Mouse (Mus musculus) granulocyte monocyte progenitor cell, adult 5-6 weeks (primary cell): ENCODE measurements around the gene Srp68. TPM values are rescaled to one million over a fixed set of nuclear protein-coding genes. Genes with fewer than 3 reads are reported as not detected.

Experiments used
- ATAC-seq: replicated peaks from 2 replicates; pipeline ENCODE4 v1.8.0; 2016; ENCODE audit warnings: mild to moderate bottlenecking, moderate TSS enrichment, inconsistent platforms; ENCODE audit not compliant: poor library complexity, severe bottlenecking
- total RNA-seq, 2 experiments: library from RNA; stranded (forward) in 1 of 2; stranded (reverse) in 1 of 2; fragments of 200-712, 200-1000 nt in 1 of 2; fragments of >200 nt in 1 of 2; fragmentation: Nextera tagmentation in 1 of 2; gene quantifications; 2 replicates each; pipeline ENCODE4 v1.2.3; 2014 to 2017

The Srp68 gene
- total RNA-seq (2014; fragmentation: Nextera tagmentation) = 104 and 123 TPM in 2 replicates
- 75.2 and 75.7 TPM in 2 replicates for total RNA-seq (2017)

DNA sequence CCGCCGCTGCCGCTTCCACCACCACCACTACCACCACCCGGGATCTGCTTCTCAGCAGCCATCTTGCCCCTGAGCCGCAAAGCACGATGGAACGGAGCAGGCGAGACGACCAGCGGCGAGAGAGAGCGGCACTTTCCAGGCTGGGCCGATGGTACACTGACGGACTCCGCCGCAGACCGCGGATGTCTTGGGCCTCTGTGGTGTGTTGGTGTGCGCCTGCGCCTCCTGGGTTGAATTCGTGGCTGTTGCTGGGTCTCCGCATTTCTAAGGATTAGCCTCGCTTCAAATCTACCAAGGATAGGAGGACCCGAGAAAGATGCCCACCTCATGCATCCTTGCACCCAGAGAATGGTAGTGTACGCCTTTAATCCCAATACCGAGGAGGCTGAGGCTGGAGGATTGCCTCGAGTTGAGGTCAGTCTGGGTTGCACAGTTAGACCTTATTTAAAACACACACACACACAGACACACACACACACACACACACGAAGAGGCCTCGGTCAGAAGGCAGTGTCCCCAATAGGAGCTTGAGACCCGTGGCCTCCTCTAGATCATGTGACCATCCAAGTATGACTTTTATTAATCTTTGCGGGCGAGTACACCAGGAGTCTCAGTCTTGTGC is at the start of gene Srp68:
TSS of gene Srp68 (minus strand) at position 173 of the 622 bp plus-strand sequence.
- peak; percentile 98 for ATAC-seq

DNA sequence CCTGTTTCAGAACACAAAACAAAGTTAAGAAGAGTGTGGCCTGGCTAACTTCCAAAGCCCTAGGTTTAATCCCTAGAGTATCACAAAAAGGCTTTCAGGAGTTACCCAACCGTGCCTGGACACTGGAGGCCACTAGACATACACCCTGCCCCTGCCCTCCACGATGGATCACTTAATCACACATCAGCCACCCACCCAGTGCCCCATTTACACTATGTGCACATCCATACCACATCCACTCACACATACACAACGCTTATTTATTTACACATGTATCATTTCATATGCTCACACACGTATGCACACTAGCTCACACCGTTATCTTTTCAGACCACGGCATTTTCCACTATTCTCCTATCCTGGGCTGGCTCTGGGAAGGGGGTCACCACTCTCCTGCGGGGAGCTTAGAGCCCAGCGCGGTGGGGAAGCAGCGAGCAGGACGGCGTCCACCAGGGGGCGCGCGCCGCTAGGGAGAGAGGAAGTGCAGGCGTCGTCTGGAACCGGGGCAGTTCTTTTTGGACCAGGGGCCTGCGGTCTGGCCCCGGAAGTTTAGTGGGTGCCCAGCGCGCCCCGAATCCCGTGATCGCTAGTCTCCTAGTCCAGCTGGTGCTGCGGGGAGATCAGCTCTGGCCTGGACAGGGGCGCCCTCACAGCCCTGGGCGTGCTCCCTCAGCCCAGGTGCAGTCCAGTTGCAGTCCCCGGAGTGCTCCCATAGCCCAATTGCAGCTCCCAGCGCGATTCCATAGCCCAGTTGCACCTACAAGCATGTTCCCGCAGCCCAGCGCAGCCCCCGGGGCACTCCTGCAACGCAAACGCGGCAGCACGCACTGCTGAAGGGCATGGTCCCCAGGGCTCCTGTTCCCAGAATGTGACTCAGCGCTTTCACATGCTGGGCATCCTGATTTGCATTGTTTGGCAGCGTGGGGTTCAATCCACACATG is 45.0 kb upstream of the Srp68 start:
- peak; percentile 93 for ATAC-seq

DNA sequence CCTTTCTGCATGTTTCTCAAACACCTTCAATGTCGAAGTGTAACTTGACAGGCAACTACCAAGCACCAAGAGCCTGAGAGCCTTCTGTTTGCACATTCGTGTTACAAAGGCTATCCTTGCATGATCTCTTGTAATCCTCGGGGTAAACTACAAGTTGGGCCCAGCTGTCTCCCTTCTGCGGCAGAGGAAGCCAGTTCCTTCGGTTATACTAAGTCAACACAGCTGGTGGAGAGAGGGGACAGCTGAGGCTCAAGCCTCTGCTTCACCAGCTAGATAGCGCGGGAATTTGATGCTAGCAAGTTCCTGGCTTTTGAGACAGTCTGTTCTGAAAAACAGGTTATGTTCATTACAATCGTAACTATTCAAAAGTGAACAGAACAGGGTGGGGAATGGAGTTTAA is 38.3 kb upstream of the Srp68 start:
- ATAC-seq = no peak

DNA sequence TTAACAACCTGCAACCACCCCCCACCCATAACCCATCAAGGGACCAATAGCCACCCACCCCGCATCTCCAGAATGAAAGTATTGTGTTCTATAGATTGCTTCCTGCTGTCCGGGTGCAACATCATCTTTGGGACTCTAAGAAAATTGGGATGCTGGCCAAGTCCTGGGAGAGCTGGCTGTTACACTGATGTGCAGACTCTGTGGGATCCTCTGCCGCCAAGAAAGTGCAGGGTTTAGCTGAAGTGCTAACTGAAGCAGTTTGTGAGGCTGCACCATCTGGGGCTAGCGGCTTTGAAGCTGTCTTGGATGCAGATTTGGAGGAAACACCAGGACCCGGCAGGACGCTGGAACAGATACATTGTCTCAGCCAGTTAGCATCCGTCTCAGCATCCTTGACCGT is 37.2 kb upstream of the Srp68 start:
- ATAC-seq = no peak

DNA sequence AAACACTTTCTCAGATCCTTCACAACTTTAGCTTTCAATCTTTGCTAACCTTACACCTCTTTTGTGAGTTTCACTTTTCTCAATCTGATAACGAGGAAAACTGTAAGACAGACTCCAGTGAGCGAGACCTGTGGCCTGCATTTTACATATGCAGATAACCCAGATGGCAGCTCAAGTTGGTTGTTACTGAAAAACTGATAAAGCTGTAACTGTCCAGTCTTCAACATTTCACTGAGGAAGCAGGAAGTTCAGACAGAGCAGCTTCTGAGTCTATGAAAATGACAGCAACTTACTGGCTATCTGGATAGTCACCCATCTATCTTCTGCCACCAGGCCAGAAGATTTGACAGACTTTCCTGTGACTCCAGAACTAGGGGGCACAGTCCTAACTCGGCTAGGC is 35.6 kb upstream of the Srp68 start:
- ATAC-seq = no peak

DNA sequence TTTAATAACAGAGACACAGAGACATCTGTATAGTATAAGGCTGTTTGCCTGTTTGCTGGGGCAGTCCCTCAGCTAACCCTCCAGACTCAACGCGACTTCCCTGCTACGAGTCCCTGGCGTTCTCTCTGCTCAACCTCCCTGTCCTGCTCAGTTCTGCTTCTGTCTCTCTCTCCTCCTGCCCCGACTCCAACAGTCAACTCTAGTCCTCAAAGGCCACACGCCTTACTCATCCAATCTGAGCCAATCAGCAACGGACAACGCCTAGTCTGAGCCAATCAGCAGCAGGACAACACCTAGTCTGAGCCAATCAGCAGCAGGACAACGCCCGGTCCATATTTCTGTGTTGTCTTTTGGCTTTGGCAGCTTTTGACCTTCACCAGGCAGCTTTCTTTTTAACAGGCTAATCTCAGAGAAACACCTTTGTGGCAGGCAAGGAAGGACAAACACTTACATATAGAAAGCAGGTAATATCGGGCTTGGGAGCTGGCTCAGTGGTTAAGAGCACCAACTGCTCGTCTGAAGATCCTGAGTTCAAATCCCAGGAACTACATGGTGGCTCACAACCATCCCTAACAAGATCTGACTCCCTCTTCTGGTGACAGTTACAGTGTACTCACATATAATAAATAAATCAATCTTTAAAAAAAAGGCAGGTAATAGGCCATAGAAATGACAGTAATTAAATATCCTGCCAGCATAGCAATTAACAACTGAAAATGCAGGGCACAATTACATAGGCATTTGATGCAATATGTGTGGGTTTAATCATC is 33.9 kb upstream of the Srp68 start:
- ATAC-seq = no peak

DNA sequence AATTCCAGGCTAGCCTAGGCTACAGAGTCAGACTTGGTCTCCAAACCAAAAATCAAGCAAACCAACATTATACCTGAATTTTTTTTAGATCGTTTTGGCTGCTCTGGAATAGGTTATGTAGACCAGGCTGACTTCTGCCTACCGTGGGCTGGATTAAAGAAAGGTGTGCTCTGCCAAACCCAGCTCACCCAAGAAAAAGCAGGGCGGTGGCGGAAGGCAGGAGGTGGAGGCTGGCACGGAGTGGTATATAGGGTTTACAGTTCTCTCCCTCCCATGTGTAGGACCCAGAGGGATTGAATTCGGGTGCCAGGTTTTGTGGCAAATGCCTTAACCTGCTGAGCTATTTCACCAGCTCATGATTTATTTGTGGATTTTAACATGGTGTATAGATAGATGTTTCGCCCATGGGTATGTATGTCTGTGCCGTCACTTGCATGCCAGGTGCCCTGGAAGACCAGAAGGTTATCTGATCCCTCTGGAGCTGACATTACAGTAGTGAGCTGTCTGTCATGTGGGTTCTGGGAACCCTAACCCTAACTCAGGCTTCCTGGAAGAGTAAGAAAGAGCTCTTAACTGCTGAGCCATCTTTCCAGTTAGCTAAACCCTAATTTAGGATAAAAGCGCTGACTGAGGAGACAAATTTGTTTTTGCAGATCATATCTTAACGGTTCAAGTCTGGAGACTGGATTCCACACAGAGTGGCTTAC is 33.2 kb upstream of the Srp68 start, which contains the start of gene Exoc7:
TSS of gene Exoc7 (minus strand) at position 215 of the 707 bp plus-strand sequence.
- no peak for ATAC-seq

DNA sequence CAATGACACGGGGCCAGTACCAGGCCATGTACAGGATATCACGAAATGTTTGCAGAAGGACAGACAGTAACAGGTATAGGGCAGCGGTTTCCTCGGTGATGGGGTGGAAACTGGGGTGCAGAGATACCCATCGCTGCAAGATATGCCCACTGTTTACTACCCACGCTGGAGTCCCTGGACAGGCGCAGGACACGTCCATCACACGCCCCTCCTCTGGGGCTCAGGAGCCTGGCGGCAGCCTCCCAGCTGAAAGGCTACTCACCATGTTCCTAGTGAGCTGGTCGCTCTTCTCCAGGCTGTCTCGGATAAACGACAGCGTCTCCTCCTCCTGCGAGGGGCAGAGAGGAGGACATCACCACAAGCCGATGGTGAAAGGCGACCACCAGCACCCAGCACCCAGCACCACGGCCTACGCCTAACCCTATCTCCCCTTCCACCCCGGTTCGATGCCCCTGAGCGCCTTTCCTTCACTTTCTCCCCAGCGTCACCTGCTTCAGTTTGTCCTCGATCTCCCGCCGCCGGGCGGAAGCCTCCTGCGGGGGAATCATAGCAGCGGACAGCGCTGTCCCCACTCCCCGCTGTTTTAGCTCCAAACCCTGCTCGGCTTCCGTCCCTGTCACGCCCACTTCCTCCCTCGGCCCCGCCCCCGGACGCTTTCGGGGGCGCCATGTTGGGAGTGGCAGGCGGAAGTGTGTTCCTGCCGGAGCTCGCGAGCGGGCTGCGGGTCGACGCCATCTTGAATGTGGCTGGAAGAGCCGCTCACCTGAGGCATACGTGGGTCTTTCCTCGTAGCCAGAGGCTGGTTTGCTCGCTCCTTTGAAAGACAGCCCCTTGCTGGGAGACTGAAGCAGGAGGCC is 32.3 kb upstream of the Srp68 start:
- ATAC-seq = peak; percentile 99

DNA sequence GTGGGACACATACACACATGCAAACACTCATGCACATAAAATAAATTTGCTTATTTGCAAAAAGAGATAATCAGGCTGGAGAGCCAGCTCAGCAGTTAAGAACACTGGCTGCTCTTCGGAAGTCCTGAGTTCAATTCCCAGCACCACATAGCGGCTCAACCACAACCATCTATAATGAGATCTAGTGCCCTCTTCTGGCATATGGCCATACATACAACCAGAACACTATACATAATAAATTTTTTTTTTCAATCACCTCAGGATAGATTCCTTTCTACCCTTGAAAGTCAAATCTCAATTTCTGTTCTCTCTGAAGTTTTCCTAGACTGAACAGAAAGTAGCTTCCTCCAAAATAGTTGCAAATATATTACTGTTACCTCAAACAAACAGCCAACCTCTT is 31.4 kb upstream of the Srp68 start:
- ATAC-seq = no peak

DNA sequence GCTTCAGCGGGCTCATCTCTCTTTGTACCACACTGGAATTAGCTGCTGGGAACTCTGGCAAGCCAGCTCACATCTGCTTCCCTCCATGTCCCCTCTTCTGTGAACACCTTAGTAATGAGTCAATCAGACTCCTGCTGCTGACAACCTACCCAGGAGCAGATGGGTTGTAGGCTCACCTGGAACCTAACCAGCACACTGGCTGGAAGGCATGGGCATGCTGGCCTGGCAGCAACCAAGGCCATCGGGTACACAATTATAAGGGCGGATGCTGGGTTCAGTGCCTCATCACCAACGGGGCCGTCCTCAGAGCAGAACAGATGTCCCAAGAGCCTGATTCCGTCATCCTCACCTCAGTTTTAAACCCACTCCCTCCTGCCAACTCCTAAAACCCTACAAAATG is 24.6 kb upstream of the Srp68 start:
- no peak for ATAC-seq

DNA sequence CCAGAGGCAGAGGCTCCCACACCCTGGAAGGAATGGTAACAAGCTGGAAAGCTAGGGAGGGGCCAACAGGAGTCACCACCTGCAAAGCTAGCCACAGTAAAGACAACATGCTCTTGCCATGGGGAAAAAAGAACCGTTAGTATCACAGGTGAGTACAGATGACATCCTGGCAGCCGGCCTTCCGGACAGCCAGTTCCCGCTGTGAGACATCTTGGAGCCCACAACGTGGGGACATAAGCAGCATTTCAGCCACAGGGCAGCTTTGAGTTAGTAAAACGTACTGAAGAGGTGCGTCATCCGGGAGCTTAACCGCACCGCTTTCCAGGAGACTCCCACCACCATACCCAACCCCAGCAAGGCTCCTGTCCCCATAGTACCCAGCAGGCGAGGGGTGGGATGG is 24.2 kb upstream of the Srp68 start:
- ATAC-seq = no peak

DNA sequence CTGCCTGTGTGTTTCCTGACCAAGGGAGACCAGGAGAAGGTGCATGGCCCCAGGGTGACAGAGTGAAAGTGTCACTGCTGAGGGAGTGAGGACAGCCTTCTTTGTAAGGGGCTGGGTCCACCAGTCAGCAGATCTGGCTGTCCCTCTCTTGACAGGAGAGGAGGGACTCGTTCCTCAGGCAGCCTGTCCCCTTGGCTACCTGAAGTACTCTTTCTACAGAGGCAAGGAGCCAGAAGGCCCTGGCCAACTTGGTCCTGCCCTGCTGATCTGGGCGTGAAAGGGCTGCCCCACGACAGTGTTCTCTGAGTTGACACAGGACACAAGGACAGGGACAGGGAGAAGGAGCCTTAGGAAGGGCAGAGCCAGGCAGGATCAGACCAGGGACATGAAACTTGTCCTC is 23.0 kb upstream of the Srp68 start:
- ATAC-seq = no peak

DNA sequence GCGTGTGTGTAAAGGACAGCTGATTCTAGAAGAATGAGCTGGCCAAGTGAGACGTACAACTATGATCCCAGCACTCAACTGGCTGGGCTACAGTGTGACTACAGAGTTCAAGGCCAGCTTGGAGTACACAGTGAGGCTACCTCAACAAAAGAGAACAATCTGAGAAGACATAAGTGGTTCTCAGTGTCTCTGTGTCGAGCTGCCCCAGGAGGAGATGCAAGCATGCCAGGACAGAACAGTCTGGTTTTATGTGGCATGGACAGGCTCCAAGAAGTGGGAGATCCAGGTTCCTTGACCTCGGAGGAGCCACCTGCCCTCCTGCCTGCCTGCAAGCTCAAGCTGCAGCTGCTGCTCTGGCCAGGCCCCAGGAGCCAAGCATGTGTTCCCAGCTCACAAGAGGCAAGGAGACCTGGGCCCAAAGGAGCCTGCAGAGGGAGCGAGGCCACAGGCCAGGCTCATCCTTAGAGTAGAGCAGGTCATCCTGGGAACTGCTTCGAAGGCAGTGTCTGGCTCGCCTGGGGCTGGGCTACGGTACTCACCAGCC is 22.2 kb upstream of the Srp68 start:
- no peak for ATAC-seq

DNA sequence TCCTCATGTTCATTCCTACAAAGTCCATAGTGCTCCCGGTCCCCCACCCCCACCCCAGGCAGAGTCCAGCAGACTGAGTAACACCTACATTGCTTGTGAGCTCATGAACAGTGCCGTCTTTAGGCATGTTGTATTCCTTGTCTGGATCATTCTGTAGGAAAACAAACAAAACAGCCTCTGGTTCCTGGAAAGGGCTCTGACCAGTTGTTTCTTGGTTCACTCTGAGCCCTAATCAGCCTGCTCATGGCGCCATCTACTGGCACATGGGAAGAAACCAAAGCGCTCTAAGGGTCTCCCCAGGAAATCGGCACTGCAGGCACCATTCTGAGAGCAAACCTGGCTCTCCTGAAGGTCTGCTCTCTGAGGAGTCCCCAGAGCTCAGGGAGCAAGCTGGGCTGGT is 20.3 kb upstream of the Srp68 start:
- peak; percentile 65 for ATAC-seq

DNA sequence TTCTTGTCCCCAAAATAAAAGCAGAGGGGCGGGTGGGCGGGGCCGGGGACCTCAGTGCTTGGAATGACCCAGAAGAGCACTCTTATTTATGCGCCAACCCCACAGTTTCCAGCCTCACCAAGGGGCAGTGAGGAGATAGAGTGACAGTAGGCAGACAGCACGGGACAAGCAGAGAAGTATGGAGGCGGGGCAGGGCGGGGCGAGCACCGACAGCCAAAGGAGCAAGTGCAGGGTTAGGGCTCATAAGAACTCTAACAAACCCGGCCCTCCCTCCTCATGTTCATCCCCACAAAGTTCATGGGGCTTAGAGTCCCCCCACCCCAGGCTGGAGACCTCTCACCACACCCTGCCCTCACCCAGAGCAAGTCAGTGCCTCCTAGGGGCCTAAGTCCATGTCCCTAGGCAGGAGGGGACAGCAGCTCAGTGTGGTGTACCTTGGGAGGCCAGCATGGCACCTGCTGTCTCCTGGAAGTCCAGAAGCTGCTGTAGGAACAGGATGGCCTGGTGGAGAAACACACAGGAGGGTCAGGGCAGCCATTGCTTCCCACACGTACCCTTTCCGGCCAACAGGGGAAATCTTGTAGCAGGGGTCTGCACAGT is 19.6 kb upstream of the Srp68 start:
- no peak for ATAC-seq

DNA sequence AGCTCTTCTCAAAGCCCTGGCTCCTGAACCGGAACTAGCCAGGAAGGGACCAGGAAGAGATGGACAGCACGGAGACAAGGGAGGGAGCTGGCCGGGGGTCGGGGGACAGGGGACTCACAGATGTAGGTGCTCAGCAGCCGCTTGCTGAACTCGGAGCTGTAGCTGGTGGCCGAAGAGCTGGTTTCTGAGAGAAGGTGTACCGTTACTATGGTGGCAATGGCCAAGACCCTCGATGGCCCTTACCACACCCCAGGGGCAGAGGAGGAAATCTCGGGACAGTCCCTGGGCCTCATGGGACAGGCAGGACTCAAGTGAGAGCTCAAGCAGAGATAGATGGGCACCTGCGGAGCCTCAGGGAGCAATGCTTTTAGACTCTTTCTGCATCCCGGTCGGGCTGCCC is 18.4 kb upstream of the Srp68 start:
- no peak for ATAC-seq

DNA sequence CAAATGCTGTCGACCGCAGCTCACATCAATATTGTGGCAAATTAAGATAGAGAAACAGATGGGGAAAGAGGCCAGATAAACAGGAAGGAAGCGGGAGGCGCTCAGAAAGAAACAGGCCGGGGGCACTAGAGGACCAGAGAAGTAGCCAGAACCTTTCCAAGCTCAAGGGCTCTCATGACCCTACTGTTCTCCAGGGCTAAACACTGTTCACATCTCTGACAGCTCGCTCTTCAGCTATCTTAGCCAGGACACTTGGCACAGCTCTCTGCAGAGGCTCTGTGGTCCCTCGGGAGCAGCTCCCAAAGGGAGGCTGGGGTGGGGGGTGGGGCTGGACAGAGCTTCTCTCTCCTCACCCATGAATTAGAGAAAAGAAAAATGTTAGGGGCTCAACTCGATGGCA is 16.5 kb upstream of the Srp68 start:
- ATAC-seq = no peak

DNA sequence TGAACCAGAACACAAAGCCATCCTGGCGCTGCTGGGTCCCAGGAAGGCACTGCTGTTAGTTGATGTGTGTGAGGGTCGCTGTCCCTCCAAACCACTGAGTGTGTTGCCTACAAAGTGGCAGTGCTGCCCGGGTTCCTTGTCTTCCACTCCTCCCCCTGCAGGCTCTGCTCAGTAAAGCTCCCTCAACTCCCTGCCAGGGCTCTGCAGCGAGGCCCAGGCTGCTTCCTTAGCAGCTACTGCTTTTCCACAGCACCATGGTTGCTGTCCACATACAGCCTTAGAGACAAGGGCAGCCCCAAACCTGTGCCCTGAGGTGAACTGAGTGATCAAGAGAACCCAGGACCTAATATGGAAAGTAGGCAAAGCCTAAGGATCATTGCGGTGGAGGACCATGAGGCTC is 13.3 kb upstream of the Srp68 start:
- no peak for ATAC-seq

DNA sequence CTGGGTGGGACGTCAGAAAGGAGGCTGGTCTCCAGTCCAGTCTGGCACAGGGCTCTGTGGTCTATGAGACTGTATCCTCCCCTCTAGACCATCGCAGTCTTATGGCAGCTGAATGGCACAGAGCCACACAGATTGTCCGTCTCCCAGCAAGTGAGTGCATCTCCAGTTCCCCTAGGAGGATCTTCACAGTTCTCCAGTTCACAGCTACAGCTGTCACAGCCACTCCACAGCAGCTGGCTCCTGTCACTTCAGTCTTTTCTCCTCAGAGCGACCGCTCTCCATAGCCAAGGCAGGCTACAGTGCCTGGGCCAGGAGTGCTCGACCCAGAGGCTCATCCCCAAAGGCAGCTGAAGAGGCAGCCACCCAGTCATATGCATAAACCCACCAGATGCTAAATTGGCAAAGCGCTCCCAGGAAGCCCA is 11.8 kb upstream of the Srp68 start:
- no peak for ATAC-seq
